7 mouse cellular contexts compared by ENCODE assay signal in genomic region chr4:59188802-59189545, GRCm38 (mm10). TPM values are rescaled to one million over a fixed set of nuclear protein-coding genes. Genes with fewer than 3 reads are reported as not detected.
DNase-seq lines count a peak whose midpoint lies in the region; ATAC-seq and TF ChIP-seq lines count a peak whose summit lies in the region.

TSS of gene Ugcg (plus strand) at chr4:59189257.

- peak within 1 kb of the TSS; percentile 84 for H3K4me2 ChIP-seq in intestine, postnatal 0 days (replicated peaks; ENCODE audit: low read depth)
- peak within 1 kb of the TSS; percentile 67 for H3K4me2 ChIP-seq in midbrain, embryonic 12.5 days (replicated peaks)

- H3K4me3 ChIP-seq in intestine, postnatal 0 days (ENCODE audit: low read depth, low read length), result peak within 1 kb of the TSS; percentile 99
- peak within 1 kb of the TSS; percentile 88 for H3K4me3 ChIP-seq in limb, embryonic 10.5 days
- H3K4me3 ChIP-seq in midbrain, embryonic 12.5 days, result peak within 1 kb of the TSS; percentile 94
- H3K4me3 ChIP-seq in small intestine, adult 2 months (ENCODE audit: low read depth, low read length), result peak within 1 kb of the TSS; percentile 85

- H3K27me3 ChIP-seq in intestine, postnatal 0 days (replicated peaks; ENCODE audit: control insufficient read depth, insufficient read depth, low read length), result no peaks in the 10 kb centered on the region
- no peaks in the 10 kb centered on the region for H3K27me3 ChIP-seq in limb, embryonic 10.5 days (ENCODE audit: low read depth, poor library complexity, severe bottlenecking)
- no peaks in the 10 kb centered on the region for H3K27me3 ChIP-seq in midbrain, embryonic 12.5 days
- H3K27me3 ChIP-seq in small intestine, adult 2 months (ENCODE audit: control insufficient read depth, insufficient read depth, low read length), result no peaks in the 10 kb centered on the region

- TF ChIP-seq CTCF in intestine, postnatal 0 days (IDR thresholded peaks at IDR 0.05; ENCODE audit: low read depth), result no peak
- no peak for TF ChIP-seq CTCF in small intestine, adult 2 months (IDR thresholded peaks at IDR 0.05; ENCODE audit: extremely low read depth, insufficient read length, insufficient replicate concordance, low read depth, low read length)

- TF ChIP-seq POLR2A in small intestine, adult 2 months (IDR thresholded peaks at IDR 0.05; ENCODE audit: low read depth, low read length), result peak; percentile 68

- peaks cover 3% of the 10 kb centered on the region; the same call in 1 of the 2 replicates for H3K4me1 ChIP-seq in intestine, postnatal 0 days (replicated peaks; ENCODE audit: control insufficient read depth, insufficient read depth, low read length)
- H3K4me1 ChIP-seq in limb, embryonic 10.5 days, result peaks cover 11% of the 10 kb centered on the region
- 0 out of 2 replicates have a peak, but pooled peaks cover 3% of the 10 kb centered on the region for H3K4me1 ChIP-seq in midbrain, embryonic 12.5 days
- no peaks in the 10 kb centered on the region; the same call in 1 of the 2 replicates for H3K4me1 ChIP-seq in small intestine, adult 2 months (ENCODE audit: control insufficient read depth, insufficient read depth, insufficient read length, low read length)

- peak; percentile 89 for DNase-seq in adrenal gland, postnatal 10 days
- peak; percentile 79 for DNase-seq in embryo, embryonic 9.5 days (ENCODE audit: extremely low spot score)
- no peak for DNase-seq in gonadal fat pad, adult 2 months (ENCODE audit: low read depth)
- no peak for DNase-seq in limb, embryonic 10.5 days (ENCODE audit: low spot score)

- under 1% methylated on average over 49 of the region's 99 CpGs for WGBS in intestine, postnatal 0 days
- WGBS in limb, embryonic 10.5 days, result 2% methylated on average over 97 of the region's 99 CpGs
- WGBS in midbrain, embryonic 12.5 days, result under 1% methylated on average over 67 of the region's 99 CpGs
- WGBS in small intestine, adult 2 months, result 1% methylated on average over 97 of the region's 99 CpGs

- H3K27ac ChIP-seq in intestine, postnatal 0 days (ENCODE audit: low read depth, low read length), result peak within 1 kb of the TSS; percentile 95
- peak within 1 kb of the TSS; percentile 96 for H3K27ac ChIP-seq in limb, embryonic 10.5 days
- peak within 1 kb of the TSS; percentile 92 for H3K27ac ChIP-seq in midbrain, embryonic 12.5 days (replicated peaks)
- H3K27ac ChIP-seq in small intestine, adult 2 months (ENCODE audit: insufficient read depth, low read depth, low read length), result peak within 1 kb of the TSS; percentile 79

- no peaks in the 10 kb centered on the region for H3K9me3 ChIP-seq in intestine, postnatal 0 days (ENCODE audit: control insufficient read depth)
- H3K9me3 ChIP-seq in limb, embryonic 10.5 days (replicated peaks), result no peaks in the 10 kb centered on the region
- no peaks in the 10 kb centered on the region for H3K9me3 ChIP-seq in midbrain, embryonic 12.5 days

- H3K36me3 ChIP-seq in intestine, postnatal 0 days (ENCODE audit: control insufficient read depth, insufficient read depth), result no peaks in the 10 kb centered on the region
- H3K36me3 ChIP-seq in limb, embryonic 10.5 days, result no peaks in the 10 kb centered on the region
- H3K36me3 ChIP-seq in midbrain, embryonic 12.5 days, result no peaks in the 10 kb centered on the region
- 0 out of 2 replicates have a peak, but pooled peaks cover 2% of the 10 kb centered on the region for H3K36me3 ChIP-seq in small intestine, adult 2 months (ENCODE audit: control insufficient read depth, insufficient read depth, low read length)

- H3K9ac ChIP-seq in intestine, postnatal 0 days (ENCODE audit: low read depth, low read length), result peak within 1 kb of the TSS; percentile 98
- H3K9ac ChIP-seq in midbrain, embryonic 12.5 days (replicated peaks), result peak within 1 kb of the TSS; percentile 91

- peak; percentile 90 for ATAC-seq in intestine, postnatal 0 days
- ATAC-seq in midbrain, embryonic 12.5 days (ENCODE audit: low FRiP score, low read depth), result peak; percentile 92

RNA-seq across cellular contexts. Expression of gene Ugcg, which starts in this region (rescaled TPM):
- 10 to 100 TPM; 36.0 to 45.7 TPM for total RNA-seq in adrenal gland, postnatal 10 days (2021)
- polyA plus RNA-seq in gonadal fat pad, adult 2 months (2012; rRNA removed), result 10.9 and 13.5 TPM in 2 replicates
- polyA plus RNA-seq in intestine, postnatal 0 days (2015; fragmentation: Nextera tagmentation; extraction: Ambion mirVana), result 20.3 and 25.3 TPM in 2 replicates
- polyA plus RNA-seq in limb, embryonic 10.5 days (2016; fragmentation: Nextera tagmentation; extraction: Ambion mirVana), result 8.7 and 9.2 TPM in 2 replicates
- polyA plus RNA-seq in midbrain, embryonic 12.5 days (2016; fragmentation: Nextera tagmentation; extraction: Ambion mirVana), result 15.0 and 19.3 TPM in 2 replicates
- 9.6 and 109 TPM in 2 replicates for polyA plus RNA-seq in small intestine, adult 2 months (2012; rRNA removed)

Comparison
In these comparisons a context has a peak if more than half of its experiments do, and no peak if none do; other contexts are left out.
1. DNase-seq: peak in adrenal gland, postnatal 10 days (single experiment) and embryo, embryonic 9.5 days (single experiment); none in gonadal fat pad, adult 2 months (single experiment) and limb, embryonic 10.5 days (single experiment).
2. Peak in every context shown above with its lines, with median percentiles within 50 percentile points of each other: H3K27ac ChIP-seq and H3K4me3 ChIP-seq.